Mouse (Mus musculus) cerebellum, adult (tissue): ENCODE measurements around the gene Celsr1.
A peak's percentile ranks its signal among the peaks of the same experiment; 100 is the strongest.

Experiments used
- ATAC-seq: cut with Nextera tagmentation; 2 replicates; pipeline ENCODE4 v1.9.2; 2017; ENCODE audit warnings: mild to moderate bottlenecking, moderate library complexity, mixed read lengths; ENCODE audit not compliant: insufficient number of reproducible peaks, low FRiP score, low TSS enrichment

The Celsr1 gene

DNA sequence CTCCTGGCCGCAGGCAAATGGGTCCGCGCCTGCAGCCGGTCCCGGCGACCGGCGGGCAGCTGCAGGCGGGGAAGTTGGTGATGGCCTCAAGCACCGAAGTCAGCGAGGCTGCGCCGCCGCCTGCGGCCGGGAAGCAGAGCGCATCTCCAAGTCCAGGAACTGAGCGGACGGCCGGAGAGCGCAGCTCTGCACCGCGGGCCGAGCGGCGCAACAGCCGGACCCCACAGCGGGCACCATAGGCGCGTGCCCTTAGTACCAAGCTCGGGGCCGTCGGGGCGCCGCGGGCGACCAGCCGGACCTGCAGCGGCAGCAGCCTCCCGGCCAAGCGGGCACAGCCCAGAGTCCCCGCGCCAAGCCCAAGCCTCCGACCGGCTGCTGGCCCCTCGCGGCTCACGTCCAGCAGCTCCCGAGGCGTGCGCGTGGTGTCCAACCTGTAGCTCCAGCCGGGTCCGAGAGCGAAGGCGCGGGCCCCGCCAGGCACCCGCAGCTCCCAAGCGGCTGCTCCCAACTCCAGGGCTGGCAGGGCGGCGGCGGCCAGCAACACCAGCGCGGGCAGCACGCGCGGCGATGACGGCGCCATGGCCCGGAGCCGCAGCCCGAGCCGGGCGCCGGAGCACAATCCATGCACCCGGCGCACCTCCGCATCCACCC lies at the start of gene Celsr1:
TSS of gene Celsr1 (minus strand) at position 587 of the 651 bp plus-strand sequence.
- ATAC-seq, result no peak

DNA sequence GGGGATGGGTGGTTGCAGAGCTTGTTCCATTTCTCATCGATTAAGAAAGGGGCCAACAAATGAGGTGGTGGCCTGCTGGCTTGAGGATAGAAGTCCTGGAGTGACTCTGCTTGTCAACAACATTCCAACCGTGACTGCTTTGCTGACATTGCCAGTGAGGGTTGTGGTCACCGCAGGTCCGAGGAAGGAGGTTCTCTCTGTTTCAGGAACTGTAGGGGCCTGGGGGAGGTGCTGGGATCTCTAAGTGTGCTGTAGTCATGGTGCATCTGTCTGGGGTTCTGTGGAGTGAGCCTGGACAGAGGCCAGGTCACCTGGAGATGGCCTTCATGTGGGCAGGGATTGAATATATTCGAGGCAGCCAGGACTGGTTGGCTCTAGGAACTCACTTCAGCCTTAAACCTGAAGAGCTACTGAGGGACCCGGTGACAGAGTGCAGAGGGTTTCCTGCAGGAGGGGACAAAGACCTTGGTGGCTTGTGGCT lies 49.7 kb upstream of the Celsr1 start:
- ATAC-seq, result no peak

DNA sequence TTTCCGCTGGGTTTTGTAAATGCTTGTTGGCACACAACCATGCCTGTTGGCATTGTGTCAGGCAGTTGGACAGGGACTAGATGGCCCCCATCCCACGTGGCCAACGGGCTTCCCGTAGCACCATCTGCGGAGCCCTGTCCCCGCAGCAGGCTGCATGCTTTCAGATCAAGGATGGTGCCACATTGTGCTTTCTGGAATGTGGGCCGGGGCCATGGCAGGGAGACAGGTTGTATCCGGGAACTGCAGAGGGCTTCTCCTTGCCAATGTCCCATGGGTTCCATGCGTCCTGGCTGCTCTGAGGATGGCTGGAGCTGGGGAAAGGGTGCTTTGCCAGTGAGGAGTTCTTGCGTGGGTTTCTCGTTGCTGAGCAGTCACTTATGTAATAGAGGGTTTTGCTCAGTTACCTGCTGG lies 49.0 kb upstream of the Celsr1 start:
- peak; percentile 74 for ATAC-seq

DNA sequence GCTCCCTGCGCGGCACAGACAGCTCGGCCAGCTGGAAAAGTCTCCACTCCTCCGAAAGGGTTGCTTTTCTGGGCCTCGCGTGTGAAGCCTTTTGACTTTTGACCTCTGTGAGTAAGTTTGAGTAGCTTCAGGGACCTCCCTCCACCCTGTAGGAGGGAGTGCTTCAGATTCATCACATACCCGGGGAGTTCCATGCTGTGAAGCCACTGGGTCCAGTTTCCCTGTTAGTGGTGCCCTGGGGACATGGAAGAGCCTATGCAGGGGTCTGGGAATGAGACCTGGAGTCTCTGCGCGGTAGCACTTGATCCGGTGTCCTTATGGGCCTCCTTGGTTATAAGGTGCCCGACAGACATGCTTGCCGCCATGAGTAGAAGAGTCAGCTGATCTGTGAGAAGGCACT lies 48.1 kb upstream of the Celsr1 start:
- ATAC-seq, result no peak

DNA sequence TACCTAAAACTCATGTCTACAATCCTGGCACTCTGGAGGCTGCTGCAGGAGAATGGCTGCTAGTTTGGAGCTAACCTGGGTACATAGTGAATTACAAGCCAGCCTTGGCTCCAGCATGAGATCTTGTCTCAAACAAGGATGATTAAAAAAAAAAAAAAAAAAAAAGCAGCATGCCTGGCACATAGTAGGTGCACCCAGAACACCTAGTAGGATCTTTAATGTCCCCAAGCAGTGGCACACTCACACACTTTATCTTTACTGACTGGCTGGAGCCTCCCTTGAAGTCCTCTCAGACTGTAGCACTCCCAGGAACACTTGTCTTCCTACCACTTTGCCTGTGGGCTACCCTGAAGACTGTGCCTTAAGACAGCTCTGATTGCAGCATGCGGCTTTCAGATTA lies 46.8 kb upstream of the Celsr1 start:
- no peak for ATAC-seq

DNA sequence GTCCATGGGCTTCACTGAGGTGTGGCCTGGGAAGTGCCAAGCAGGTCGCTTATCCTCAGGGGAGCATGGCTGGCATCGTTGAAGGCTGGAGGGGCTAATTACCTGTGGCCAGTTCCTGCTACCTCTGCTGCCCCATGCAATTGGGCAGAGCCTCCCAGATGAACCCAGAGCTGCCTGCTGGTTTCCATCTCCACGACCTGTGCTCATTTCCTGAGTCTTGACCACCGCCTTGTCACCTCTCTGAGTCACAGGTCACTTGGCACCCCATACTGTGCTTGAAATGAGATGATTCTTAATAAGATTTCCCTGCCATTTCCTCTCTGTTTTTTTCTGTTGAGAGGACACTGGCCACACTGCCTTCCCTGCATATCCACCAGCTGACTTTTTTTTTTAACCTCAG lies 46.3 kb upstream of the Celsr1 start:
- ATAC-seq, result no peak

DNA sequence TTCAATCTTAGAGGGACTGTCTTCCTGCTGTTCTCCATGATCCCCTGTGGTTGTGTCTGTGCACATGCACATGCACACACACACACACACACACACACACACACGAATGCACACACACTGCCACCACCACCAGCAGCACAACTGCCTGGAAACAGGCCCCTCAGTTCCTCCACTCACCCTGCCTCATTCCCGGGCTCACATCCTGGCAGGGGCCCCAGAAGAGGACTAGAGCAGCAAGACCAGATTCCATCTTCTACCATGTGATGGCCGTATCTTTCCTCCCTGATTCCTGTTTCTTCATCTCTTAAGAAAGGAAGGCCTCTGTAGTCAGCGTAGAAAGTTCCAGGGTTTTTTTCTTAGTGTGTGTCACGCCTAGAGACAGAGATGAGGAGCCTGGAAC lies 45.9 kb upstream of the Celsr1 start:
- no peak for ATAC-seq

DNA sequence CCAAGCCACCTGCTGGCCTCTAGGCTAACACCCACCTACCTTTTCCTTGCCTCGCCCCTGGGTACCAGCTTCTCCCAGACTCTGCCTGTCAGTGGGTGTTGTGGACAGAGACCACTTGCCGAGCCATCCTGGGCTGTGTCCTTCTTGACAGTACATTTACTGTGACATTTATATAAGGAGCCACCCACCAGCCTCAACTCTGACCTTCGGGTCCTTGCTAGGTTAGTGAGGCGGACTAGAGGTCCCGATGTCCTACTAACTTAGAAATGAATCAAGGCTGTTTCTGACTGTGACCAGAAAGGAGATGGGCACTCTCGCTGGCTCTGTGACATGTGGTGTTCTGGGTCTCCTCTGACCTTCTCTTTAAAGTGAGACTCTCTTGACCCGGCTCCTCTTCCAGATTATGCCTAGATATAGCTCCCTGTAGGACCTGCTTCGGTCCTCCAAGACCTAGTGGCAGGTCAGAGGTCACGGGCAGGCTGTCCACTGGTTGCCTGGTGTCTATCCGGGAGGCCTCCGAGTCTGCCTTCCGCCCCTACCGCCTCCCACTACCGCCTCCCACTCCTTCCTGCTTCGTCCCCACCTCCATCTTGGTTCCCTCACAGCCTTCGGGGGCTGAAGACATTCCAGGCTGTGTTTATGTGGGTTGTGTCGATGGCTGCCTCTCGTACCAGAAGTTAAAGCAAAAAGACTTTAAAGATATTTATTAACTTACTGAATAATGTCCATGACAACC lies 45.1 kb upstream of the Celsr1 start:
- ATAC-seq, result no peak

DNA sequence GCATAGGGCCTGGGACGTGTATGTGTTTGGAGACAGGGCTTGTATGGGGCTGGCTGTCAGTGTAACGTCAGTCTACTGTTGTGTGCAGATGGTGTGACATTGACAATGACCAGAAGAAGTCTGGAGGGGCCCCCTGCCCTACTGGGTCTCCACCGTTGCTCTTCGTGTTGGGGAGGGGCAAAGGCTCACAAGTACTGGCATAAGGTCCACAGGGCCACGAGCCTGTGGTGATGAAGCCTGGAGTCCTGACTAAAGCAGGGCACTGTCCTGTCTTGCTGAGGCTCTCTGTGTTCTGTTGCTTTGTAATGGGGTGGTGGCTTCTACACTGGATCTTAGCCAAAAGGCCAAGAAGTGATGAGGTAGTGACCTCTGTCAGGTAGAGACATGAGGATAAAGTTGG lies 44.4 kb upstream of the Celsr1 start:
- ATAC-seq, result no peak

DNA sequence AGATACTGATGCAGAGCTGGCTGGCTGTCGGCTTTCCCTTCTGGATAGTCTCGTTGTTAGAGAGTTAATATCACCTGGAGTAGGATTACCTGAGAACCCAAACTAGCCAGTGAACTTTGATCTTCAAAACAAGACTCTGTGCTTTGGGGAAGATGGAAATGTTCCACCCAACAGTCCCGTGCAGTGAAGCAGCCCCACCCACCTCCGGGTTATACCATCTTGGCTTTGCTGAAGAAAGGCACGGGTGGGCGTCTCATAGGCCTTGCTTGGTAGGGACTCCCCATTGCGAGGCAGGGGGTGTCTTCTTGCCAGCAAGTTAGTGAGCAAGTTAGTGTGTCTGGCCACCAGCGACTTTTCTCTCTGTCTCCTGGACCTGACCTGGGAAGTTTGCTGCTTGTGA lies 42.8 kb upstream of the Celsr1 start:
- ATAC-seq, result no peak

DNA sequence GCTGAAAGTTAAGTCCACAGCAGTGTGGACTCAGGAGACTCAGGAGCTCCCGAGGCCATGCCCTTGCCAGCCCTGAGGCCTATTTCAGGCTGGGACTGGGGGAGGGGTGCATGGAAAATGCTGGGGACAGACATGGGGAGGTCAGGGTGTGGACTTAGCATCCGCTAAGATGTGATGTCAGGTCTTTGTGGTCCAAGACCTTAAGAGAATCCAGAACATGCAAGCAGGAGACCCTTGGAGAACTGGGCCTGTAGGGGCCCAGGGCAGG lies 42.4 kb upstream of the Celsr1 start:
- ATAC-seq, result no peak

DNA sequence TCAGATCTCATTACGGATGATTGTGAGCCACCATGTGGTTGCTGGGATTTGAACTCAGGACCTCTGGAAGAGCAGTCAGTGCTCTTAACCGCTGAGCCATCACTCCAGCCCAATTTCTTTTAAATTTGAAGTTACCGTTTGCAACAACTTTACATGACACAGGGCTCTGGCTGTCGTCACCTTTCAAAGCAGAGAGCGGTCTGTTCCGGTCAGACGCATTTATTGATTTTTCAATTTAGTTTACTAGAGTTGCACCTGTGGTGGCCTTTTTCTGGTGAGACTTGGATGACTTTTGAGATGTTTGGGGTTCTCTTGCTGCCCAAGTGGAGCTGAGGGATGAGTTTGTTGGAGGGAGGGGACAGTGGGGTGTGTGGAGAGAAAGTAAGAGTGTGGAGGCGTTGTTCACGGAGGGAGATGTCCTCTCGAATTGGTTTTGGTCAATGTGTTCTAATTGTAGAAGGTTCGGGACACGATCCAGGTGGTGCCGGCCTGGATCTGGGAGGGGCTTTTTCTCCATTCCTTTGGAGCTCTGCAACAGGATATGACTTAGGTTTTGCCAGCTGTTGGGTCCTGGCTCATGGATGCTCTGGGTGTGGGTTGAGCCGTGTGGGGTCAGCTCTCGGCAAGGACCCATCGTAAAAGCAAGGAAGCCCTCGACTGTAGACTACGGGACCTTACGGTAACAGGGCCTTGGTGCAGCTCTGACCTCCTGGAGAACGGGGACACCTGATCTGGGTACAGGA lies 41.9 kb upstream of the Celsr1 start:
- ATAC-seq, result no peak

DNA sequence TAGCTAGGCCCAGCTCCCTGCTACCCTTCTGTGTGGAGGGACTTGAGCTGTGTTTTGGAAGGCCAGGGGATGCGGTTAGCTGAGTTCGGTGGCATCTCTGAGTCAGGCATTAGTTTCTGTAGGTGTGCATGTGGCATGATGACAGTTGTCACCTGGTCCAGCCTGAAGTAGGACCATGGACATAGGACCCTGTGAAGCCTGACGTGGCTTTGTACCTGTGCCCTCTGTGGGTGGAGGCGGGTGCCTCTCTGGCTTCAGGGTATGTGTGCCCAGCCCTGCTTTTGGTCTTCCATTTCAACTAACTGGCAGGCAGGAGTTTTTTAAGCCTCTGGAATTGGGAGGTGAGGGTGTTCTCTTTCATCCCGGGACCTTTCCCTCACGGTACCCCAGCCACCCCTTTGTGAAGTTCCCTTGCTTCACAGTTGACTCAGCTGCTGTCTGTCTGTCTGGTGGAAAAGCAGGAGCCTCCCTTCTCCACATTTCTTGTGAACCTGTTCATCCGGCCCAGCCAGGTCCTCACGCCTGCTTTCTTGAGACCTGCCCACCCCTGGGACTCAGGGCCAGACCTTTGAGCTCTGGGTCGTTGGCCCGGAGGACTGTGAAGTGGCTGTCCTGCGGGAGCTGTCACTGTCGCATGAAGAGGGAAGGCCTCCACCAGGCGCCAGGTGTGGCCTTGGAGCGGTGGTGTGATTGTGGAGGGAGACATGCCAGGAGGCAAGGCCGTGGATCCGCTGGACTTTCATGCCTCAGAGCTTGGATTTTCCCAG lies 40.8 kb upstream of the Celsr1 start:
- ATAC-seq, result no peak

DNA sequence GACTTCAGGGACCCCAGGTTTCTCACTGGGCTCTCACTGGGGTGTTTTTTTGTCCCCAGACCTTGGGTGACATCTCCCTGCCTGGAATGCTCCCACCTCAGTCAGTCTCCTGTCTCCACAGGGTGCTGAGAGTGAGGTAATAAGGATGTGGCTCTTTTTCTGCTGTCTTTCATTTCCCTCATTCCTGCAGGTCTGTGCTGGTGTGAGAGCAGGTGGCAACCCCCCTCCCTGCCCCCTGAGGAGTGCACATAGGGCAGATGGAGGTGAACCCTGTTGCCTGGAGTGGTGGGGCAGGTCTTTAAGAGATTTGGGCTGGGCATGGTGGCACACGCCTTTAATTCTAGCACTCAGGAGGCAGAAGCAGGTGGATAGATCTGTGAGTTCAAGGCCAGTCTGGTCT lies 37.6 kb upstream of the Celsr1 start:
- ATAC-seq, result no peak

DNA sequence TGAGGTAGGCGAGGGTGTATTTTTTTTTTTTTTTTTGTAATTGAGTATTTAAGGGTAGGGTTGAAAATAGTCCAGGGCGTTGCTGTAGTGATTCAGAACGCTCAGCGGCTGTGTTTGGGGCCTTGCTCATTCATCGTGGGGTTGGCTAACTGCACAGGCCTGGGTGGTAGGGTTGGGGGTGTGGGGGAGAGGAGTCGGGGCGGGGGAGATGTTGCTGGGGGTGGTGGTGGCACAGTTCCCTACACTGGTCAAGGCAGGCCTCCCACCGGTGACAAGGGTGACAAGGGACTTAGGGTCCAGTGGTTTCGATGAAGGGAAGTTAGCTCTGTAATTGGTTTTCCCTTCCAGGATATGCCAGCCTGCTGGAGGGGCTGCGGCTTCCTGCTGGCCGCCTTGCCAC lies 36.8 kb upstream of the Celsr1 start:
- ATAC-seq, result no peak

DNA sequence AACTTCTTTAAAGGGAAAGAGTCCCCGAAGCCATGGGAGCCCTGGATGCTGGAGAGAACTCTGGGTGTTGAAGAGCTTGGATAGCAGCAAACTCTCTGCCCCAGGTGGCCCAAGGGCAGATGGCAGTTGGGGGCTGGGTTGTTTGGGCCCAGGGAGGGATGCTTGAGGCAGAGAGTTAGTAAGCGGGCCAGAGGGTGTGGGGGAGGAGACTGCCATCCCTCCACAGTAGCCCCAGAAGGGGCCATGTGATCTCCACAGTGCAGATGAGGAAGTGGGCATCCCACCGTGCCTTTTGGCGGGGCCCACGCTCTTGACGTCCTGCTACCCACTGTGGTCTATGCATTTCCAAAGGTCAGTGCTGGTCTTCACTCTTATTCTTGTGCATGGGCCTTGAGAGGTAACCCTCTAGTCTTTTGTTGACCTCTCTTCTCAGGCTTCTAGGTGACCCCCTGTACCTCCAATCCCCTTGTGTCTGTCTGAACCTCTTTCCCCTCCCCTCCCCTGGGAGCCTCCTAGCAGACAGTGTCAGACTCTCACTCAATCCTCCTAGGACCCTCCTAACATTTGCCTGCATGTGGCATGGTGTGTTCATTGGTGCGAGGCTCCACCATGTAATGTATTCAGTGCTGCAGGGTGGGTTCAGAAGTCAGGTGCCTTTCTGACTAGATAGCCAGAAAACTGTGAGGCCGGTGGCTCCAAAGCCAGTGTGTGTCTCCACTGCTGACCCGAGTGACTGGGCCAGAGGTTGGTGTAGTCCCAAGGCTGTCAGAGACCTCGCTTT lies 35.6 kb upstream of the Celsr1 start:
- peak; percentile 27; the same call in 1 of the 2 replicates for ATAC-seq

DNA sequence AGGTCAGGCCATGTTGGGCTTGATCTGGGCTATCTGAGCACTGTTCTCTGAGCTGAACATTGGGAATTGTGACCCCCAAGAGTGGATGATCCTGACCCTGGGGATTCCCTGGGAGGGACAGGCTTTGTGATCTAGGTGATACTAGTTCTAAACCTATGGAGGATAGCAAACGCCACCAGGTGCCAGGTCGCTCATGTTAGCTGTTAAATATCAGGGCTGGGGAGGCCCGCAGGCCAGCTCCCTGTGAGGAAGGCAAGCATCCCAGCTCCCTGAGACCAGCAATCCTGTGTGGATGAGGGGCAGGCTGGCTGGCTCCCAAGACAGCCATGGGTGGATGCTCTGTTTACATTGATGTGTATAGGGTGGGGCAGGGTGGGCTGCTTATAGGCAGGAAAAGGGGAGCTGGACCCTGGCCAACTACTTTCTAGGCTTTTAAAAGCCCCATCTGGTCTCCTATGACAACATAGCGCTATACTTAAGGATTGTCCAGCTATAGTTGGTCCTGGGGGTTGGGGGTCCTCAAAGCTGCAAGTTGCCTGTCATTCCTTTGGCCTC lies 34.4 kb upstream of the Celsr1 start:
- no peak for ATAC-seq

DNA sequence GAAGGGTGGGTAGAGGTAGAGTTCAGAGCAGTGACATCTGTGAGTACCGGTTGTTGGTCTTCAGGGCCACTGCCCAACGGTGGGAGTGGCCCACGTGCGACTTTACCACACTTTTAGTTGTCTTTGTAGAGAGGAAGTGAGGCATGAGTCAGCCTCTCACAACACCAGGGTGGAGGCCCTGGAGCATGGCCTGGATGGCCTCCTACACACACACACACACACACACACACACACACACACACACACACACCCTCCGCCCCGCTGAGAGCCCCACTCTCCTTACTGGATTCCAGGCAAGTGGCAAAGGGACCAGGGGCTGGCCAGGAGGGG lies 34.0 kb upstream of the Celsr1 start:
- ATAC-seq, result no peak

DNA sequence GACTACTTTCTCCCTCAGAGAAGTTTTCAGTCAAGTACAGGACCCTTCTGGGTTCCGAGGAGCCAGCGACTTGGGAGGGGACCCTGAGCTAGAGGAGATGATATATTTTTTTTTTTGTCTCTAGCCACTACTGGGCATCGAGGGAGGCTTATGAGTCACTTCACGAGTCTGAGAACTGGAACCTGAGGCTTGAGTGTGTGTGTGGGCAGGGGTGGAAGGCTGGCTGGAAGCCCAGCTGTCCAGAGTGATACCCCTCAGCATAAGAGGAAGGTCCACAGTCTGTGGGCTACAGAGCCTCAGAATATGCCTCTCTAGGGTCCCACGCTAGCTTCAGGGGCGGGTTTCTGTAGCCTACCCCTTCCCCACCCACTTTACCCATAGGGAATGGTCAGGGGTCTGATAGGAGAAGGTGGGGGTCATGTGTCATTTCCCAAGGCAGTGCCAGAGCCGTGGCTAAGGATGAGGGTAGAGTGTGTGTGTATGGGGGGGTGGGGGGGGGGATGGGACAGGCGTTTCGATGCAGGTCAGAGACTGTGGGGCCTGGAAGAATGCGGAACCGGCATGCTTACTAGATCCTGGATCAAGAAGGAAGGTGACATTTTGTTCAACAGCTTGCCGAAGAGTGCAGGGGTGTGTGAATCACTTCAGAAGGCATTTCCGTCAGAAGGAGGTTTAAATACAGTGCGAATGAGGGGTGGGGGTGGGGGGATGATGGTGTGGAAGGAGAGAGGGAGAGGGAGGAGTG lies 33.4 kb upstream of the Celsr1 start:
- no peak for ATAC-seq
